Mouse (Mus musculus) embryonic facial prominence, embryonic 10.5 days (tissue): ENCODE results near the gene Csf1. TPM values are rescaled to one million over a fixed set of nuclear protein-coding genes. Genes with fewer than 3 reads are reported as not detected.
A peak's percentile ranks its signal among the peaks of the same experiment; 100 is the strongest.

Experiments used
- DNase-seq: peaks from one replicate; pipeline ENCODE4 v3.0.0-alpha.2; 2017; ENCODE audit warnings: low spot score
- H3K27ac ChIP-seq: fragments of 300-500 bp; sonication (generic); replicated peaks from 2 replicates; pipeline ENCODE4 v1.5.1; 2016; ENCODE audit warnings: mild to moderate bottlenecking
- H3K27me3 ChIP-seq: fragments of 300-500 bp; sonication (generic); replicated peaks from 2 replicates; pipeline ENCODE4 v1.6.1; 2016; ENCODE audit warnings: low read depth, mild to moderate bottlenecking; ENCODE audit not compliant: poor library complexity, severe bottlenecking
- H3K36me3 ChIP-seq: fragments of 300-500 bp; sonication (generic); replicated peaks from 2 replicates; pipeline ENCODE4 v1.6.1; 2016; ENCODE audit warnings: mild to moderate bottlenecking, moderate library complexity
- H3K4me1 ChIP-seq: fragments of 300-500 bp; sonication (generic); 2 replicates; pipeline ENCODE4 v1.6.1; 2016
- H3K4me3 ChIP-seq: fragments of 300-500 bp; sonication (generic); 2 replicates; pipeline ENCODE4 v1.5.1; 2016; ENCODE audit warnings: mild to moderate bottlenecking, moderate library complexity
- H3K9me3 ChIP-seq: fragments of 300-500 bp; sonication (generic); 2 replicates; pipeline ENCODE4 v1.6.1; 2016; ENCODE audit warnings: mild to moderate bottlenecking
- WGBS: fragments of 180-500 bp; shearing (Covaris S2); methylation state at CpG from one replicate; pipeline ENCODE4 v1.1.7; 2016; 5-methylcytosine and 5-hydroxymethylcytosine counted together
- polyA plus RNA-seq: library from polyadenylated mRNA; unstranded; fragments of >200 nt; fragmentation: Nextera tagmentation; extraction: Ambion mirVana; gene quantifications from 2 replicates; pipeline ENCODE4 v1.2.1, GENCODE M21; 2016

The Csf1 gene
- polyA plus RNA-seq, 1 experiment from 2014 or later = 3.8 TPM

GRCm38 (mm10) chr3:107756481-107756866, 3.8 kb downstream of the Csf1 start:
- Histone ChIP-seq H3K27ac (no peak overlapping the region), H3K9me3 (no peaks in the 10 kb centered on the region)
- WGBS = 80% methylated on average over 2 of the region's 2 CpGs

DNA sequence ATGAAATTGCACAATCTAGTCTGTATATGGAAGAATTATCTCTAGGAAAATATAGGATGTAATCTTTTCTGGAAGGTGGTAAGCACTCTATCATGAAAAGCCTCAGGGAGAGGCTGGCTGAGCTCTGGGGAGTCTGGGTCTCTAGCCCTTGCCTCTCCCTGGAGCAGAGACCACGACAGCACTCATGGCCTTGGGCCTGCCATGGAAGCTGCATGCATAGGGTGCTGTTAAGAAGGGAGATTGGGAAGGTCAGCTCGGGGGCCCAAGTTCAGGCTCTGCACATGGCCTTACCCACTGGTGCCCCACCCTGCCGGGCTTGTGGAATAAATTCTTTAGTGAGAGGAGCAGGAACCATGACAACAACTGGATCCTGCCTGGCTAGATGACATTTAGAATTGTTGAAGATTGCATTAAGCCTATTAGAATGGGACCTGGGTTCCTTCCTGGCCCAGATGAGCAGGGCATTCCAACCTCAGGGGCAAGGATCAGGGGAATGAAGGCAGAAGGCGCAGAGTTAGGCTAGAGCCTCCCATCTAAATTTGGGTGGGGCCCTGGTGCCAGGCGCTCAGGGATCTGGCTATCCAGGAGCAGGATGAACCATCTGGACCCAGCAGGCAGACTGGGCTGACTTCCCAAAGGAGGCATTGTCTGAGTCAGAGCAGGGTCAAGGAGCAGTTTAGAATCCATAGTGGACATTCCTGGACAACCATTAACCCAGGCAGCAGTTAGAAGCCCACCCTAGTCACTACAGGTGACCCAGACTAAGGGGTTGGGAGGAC, 4.4 kb downstream of the Csf1 start:
- no peaks in the 10 kb centered on the region for H3K9me3 ChIP-seq
- no peak overlapping the region for H3K27ac ChIP-seq
- WGBS = 80% methylated on average over 5 of the region's 5 CpGs
- no peak overlapping the region for H3K4me3 ChIP-seq
- peaks cover 16% of the 10 kb centered on the region for H3K36me3 ChIP-seq
- peaks cover 24% of the 10 kb centered on the region for H3K4me1 ChIP-seq
- no peak for DNase-seq
- H3K27me3 ChIP-seq = peaks cover 27% of the 10 kb centered on the region

More at GRCm38 (mm10) chr3:107756481-107756866, 3.8 kb downstream of the Csf1 start:
- H3K4me1 ChIP-seq = peaks cover 24% of the 10 kb centered on the region
- H3K4me3 ChIP-seq = no peak overlapping the region
- peaks cover 12% of the 10 kb centered on the region for H3K36me3 ChIP-seq
- DNase-seq = no peak
- H3K27me3 ChIP-seq = peaks cover 33% of the 10 kb centered on the region

DNA sequence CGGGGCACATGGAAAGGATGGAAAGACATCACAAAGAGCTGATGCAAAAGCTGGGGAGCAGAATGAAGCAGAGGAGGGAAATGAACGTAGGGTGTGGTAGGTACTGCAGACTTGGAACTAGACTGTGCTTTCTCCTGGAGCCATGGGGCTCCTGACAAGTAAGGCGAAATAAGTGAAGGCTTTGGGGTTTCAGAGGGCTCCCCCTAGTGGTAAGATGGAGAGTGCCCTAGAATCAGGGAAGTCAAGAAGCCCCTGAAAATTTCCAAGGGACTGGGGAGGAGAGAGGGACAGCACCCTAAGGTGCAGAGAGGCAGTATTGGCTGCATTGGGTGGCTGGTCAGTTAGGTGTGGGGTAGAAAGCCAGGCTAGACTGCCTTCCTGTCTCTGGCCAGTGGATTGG, 5.6 kb downstream of the Csf1 start:
- WGBS = 41% methylated on average over 3 of the region's 3 CpGs
- peaks cover 20% of the 10 kb centered on the region for H3K36me3 ChIP-seq
- H3K9me3 ChIP-seq = no peaks in the 10 kb centered on the region
- no peak overlapping the region for H3K4me3 ChIP-seq
- H3K27ac ChIP-seq = no peak overlapping the region
- peak; percentile 62 for DNase-seq
- peaks cover 21% of the 10 kb centered on the region for H3K27me3 ChIP-seq
- H3K4me1 ChIP-seq = peaks cover 14% of the 10 kb centered on the region

- no peaks in the 10 kb centered on the region for H3K27me3 ChIP-seq
- 78% methylated on average over 3 of the region's 3 CpGs for WGBS
These were observed 8.7 kb downstream of the Csf1 start for GRCm38 (mm10) chr3:107751607-107752006.

GRCm38 (mm10) chr3:107750775-107751540, 9.3 kb downstream of the Csf1 start:
- no peak for DNase-seq
- Histone ChIP-seq H3K4me1 (no peaks in the 10 kb centered on the region), H3K27me3 (no peaks in the 10 kb centered on the region), H3K9me3 (no peaks in the 10 kb centered on the region), H3K36me3 (peaks cover 50% of the 10 kb centered on the region), H3K4me3 (no peak overlapping the region), H3K27ac (no peak overlapping the region)
- WGBS = 82% methylated on average over 9 of the region's 9 CpGs

More at GRCm38 (mm10) chr3:107751607-107752006, 8.7 kb downstream of the Csf1 start:
- Histone ChIP-seq H3K27ac (no peak overlapping the region), H3K9me3 (no peaks in the 10 kb centered on the region), H3K4me3 (no peak overlapping the region), H3K36me3 (peaks cover 43% of the 10 kb centered on the region), H3K4me1 (no peaks in the 10 kb centered on the region)
- DNase-seq = no peak

DNA sequence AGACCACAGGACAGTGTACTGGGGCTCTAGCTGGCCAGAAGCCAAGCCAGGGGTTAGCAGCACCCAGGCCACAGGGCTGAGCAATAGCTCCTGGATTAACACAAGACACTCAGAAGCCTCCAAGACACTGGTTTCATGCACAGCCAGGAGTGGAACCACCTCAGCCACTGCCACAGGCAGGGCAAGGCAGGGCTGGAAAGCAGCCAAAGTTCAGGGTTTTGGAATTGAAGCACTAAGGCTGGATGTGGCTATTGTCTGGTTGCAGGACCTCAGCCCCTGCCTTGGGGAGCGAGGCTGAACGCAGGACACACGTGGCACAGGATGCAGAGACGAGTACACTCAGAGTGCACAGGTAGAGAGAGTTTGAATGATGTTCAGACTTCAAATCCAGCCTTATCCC, 10.8 kb downstream of the Csf1 start:
- H3K27me3 ChIP-seq = no peaks in the 10 kb centered on the region
- peaks cover 57% of the 10 kb centered on the region for H3K36me3 ChIP-seq
- DNase-seq = no peak
- no peaks in the 10 kb centered on the region for H3K4me1 ChIP-seq
- WGBS = 84% methylated on average over 4 of the region's 4 CpGs
- H3K27ac ChIP-seq = no peak overlapping the region
- no peaks in the 10 kb centered on the region for H3K9me3 ChIP-seq
- H3K4me3 ChIP-seq = no peak overlapping the region

GRCm38 (mm10) chr3:107748260-107748955, 11.9 kb downstream of the Csf1 start:
- Histone ChIP-seq H3K27ac (no peak overlapping the region), H3K36me3 (peaks cover 55% of the 10 kb centered on the region), H3K4me1 (peaks cover 6% of the 10 kb centered on the region; the same call in 1 of the 2 replicates), H3K27me3 (no peaks in the 10 kb centered on the region), H3K9me3 (no peaks in the 10 kb centered on the region), H3K4me3 (no peak overlapping the region)
- WGBS = 84% methylated on average over 14 of the region's 14 CpGs
- no peak for DNase-seq

- Histone ChIP-seq H3K27me3 (no peaks in the 10 kb centered on the region), H3K27ac (no peak overlapping the region), H3K4me1 (peaks cover 30% of the 10 kb centered on the region), H3K4me3 (no peak overlapping the region), H3K36me3 (peaks cover 58% of the 10 kb centered on the region), H3K9me3 (no peaks in the 10 kb centered on the region)
- WGBS = 89% methylated on average over 3 of the region's 3 CpGs
- no peak for DNase-seq
These were observed 14.2 kb downstream of the Csf1 start for GRCm38 (mm10) chr3:107746026-107746425.

DNA sequence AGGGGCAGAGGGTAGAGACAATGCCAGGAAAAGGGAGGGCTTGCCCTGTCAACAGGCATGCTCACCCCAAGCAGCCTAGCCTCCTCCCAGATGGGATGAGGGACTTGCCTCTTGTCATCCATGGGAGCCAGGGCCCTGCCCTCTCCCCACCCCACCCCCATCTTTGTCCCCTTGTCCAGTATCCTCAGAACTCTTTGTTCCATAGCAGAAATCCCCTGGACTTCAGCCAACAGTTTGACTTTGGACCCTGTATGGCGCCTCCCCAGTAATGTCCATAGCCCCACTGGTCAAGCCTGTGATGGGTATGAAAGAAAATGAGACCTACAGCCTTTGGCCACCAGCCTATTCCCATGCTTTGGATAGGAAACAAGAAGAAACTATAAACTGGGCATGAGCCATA, 16.6 kb downstream of the Csf1 start:
- no peak overlapping the region for H3K4me3 ChIP-seq
- no peaks in the 10 kb centered on the region for H3K9me3 ChIP-seq
- H3K4me1 ChIP-seq = peaks cover 48% of the 10 kb centered on the region
- 0 out of 2 replicates have a peak overlapping the region, but pooled peaks have one; percentile 85 for H3K27ac ChIP-seq
- H3K36me3 ChIP-seq = peaks cover 44% of the 10 kb centered on the region
- DNase-seq = peak; percentile 5
- WGBS = 90% methylated on average over 1 of the region's 1 CpGs
- no peaks in the 10 kb centered on the region for H3K27me3 ChIP-seq

- Histone ChIP-seq H3K9me3 (no peaks in the 10 kb centered on the region), H3K27me3 (no peaks in the 10 kb centered on the region), H3K4me1 (peaks cover 48% of the 10 kb centered on the region), H3K4me3 (no peak overlapping the region), H3K36me3 (peaks cover 39% of the 10 kb centered on the region), H3K27ac (peak overlapping the region; percentile 85)
- WGBS = 29% methylated on average over 3 of the region's 3 CpGs
- DNase-seq = peak; percentile 7
These were observed 17.2 kb downstream of the Csf1 start for GRCm38 (mm10) chr3:107743107-107743506.

- Histone ChIP-seq H3K27me3 (no peaks in the 10 kb centered on the region), H3K4me3 (no peak overlapping the region), H3K36me3 (peaks cover 35% of the 10 kb centered on the region), H3K27ac (peak overlapping the region; percentile 85), H3K9me3 (no peaks in the 10 kb centered on the region), H3K4me1 (peaks cover 48% of the 10 kb centered on the region)
- DNase-seq = peak; percentile 7
- WGBS = 90% methylated on average over 10 of the region's 10 CpGs
These were observed 18.1 kb downstream of the Csf1 start for GRCm38 (mm10) chr3:107742071-107742710.

GRCm38 (mm10) chr3:107741387-107741786, 18.9 kb downstream of the Csf1 start:
- DNase-seq = no peak
- Histone ChIP-seq H3K36me3 (peaks cover 28% of the 10 kb centered on the region), H3K27me3 (no peaks in the 10 kb centered on the region), H3K4me1 (peaks cover 48% of the 10 kb centered on the region), H3K27ac (peak overlapping the region; percentile 85), H3K9me3 (no peaks in the 10 kb centered on the region), H3K4me3 (no peak overlapping the region)
